8 mouse cellular contexts compared by ENCODE assay signal in the genomic region with DNA sequence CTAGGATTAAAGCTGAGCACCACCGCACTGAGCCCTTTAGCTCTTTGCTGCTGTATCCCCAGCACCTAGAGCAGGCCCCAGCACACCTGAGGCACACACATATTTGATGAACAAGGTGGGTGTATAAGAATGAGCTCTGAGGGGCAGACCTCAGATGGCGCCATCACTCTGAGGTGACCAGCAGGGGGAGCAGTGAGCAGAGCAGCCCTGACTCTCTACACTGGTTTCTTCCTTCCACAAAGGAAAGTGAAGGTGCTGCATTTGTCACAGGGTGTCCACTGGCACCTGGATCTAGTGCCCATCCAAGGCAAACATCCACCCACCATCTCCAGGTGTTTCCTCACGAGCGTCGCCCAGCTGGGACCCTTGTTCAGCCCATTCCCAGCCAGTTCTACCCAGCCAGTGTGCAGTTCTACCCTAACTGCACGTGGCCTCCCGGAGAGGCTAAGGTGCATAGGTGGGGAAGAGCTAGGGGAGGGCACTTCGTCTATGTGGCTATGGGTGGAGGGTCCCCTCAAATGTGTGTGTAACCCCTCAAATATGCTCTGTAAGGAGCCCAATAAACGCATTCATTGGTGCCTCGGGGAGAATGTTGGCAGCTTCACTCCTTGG. TPM values are rescaled to one million over a fixed set of nuclear protein-coding genes. Genes with fewer than 3 reads are reported as not detected.
DNase-seq lines count a peak whose midpoint lies in the region; ATAC-seq lines count a peak whose summit lies in the region.

No protein-coding gene starts in this region.

- DNase-seq in right cerebral cortex, postnatal 4 days: peak; percentile 74
- DNase-seq in right cerebral cortex, postnatal 25 days: no peak
- peak; percentile 77 for DNase-seq in adrenal gland, postnatal 10 days
- peak; percentile 83 for DNase-seq in induced T-regulatory cell, adult 2 months (ENCODE audit: low read depth)
- peak; percentile 78 for DNase-seq in lung, postnatal 10 days
- peak; percentile 55 to 84 for DNase-seq in spleen, postnatal 10 days (ENCODE audit: low spot score in 2 of 2)
- no peak for DNase-seq in ovary, postnatal 10 days (ENCODE audit: low spot score)

- peak; percentile 78 for ATAC-seq in erythroblast, adult 5-6 weeks (replicated peaks; ENCODE audit: low FRiP score, poor library complexity, severe bottlenecking)

RNA-seq across cellular contexts. Expression of gene Stxbp1, which starts 12.1 kb away (rescaled TPM):
- 10 to 100 TPM; 23.7 to 35.7 TPM for total RNA-seq in adrenal gland, postnatal 10 days (2021)
- 0.96 and 1.3 TPM in 2 replicates for total RNA-seq in erythroblast, adult 5-6 weeks (2015; ENCODE audit: low replicate concordance)
- total RNA-seq in erythroblast, adult 5-6 weeks (2017; ENCODE audit: low replicate concordance): 0.34 and 0.56 TPM in 2 replicates

RNA-seq across cellular contexts. Expression of gene Fam129b, which starts 16.8 kb away (rescaled TPM):
- total RNA-seq in adrenal gland, postnatal 10 days (2021): 10 to 100 TPM; 28.9 to 30.7 TPM
- total RNA-seq in erythroblast, adult 5-6 weeks (2015; ENCODE audit: low replicate concordance): 3.1 and 5.8 TPM in 2 replicates
- total RNA-seq in erythroblast, adult 5-6 weeks (2017; ENCODE audit: low replicate concordance): 2.6 and 5.6 TPM in 2 replicates

Comparison
In these comparisons a context has a peak if more than half of its experiments do, and no peak if none do; other contexts are left out.
1. DNase-seq: peak in right cerebral cortex, postnatal 4 days (single experiment), adrenal gland, postnatal 10 days (single experiment), induced T-regulatory cell, adult 2 months (single experiment), lung, postnatal 10 days (single experiment) and spleen, postnatal 10 days (2 of 2); none in right cerebral cortex, postnatal 25 days (single experiment) and ovary, postnatal 10 days (single experiment).
2. RNA of gene Stxbp1, which starts 12.1 kb away (total RNA-seq): 23.7 to 35.7 TPM in adrenal gland, postnatal 10 days; 0.34 to 1.3 TPM in erythroblast, adult 5-6 weeks; every median in the first group is over 10 times any median in the second.
3. RNA of gene Fam129b, which starts 16.8 kb away (total RNA-seq): 28.9 to 30.7 TPM in adrenal gland, postnatal 10 days; 2.6 to 5.8 TPM in erythroblast, adult 5-6 weeks; every median in the first group is over 4 times any median in the second.